Mouse (Mus musculus) lung, postnatal 0 days (tissue): Measurements from ENCODE around the gene Spata6.

Experiments used
- CTCF ChIP-seq: IDR thresholded peaks from 2 replicates; pipeline ENCODE4 v1.5.1; 2016; ENCODE audit warnings: antibody characterized with exemption, mild to moderate bottlenecking
- EP300 ChIP-seq: IDR thresholded peaks from 2 replicates; pipeline ENCODE4 v1.6.1; 2016; ENCODE audit warnings: antibody characterized with exemption, mild to moderate bottlenecking, control low read depth

- TF ChIP-seq CTCF = no peak
- no peak for TF ChIP-seq EP300
Observed at GRCm38 (mm10) chr4:111704126-111704525, 15.7 kb upstream of the Spata6 start.
